Mouse (Mus musculus) urinary bladder, postnatal 4 days (tissue): ENCODE measurements at regions not wholly inside any gene's neighbourhood (a gene's known extent, or its start where the extent isn't known, plus 50 kb on each side); places are given as distances from the start of the nearest gene placed in this dataset.

Experiments used
- DNase-seq, 2 experiments: peaks; one replicate each; pipeline ENCODE4 v3.0.0; 2021 to 2022; ENCODE audit warnings: low spot score in 2 of 2

- no peak for DNase-seq
Observed at GRCm38 (mm10) chr15:56425986-56426385, 1051.4 kb downstream of the Slc22a22 start.

GRCm38 (mm10) chr15:56420681-56421080 is 1056.7 kb downstream of the Slc22a22 start:
- DNase-seq, result no peak

- DNase-seq, result no peak
Observed at GRCm38 (mm10) chr15:56391982-56392381, 1085.4 kb downstream of the Slc22a22 start.

GRCm38 (mm10) chr15:56378511-56378910 is 1098.9 kb downstream of the Slc22a22 start:
- no peak for DNase-seq

GRCm38 (mm10) chr15:56350903-56351302 is 1126.5 kb downstream of the Slc22a22 start:
- DNase-seq, result no peak

GRCm38 (mm10) chr15:56346111-56346510 is 1131.3 kb downstream of the Slc22a22 start:
- DNase-seq, result no peak

GRCm38 (mm10) chr15:56344973-56345372 is 1132.5 kb downstream of the Slc22a22 start:
- no peak for DNase-seq

- no peak for DNase-seq
Observed at GRCm38 (mm10) chr15:56344304-56344932, 1133.0 kb downstream of the Slc22a22 start.

GRCm38 (mm10) chr15:56337879-56338278 is 1139.5 kb downstream of the Slc22a22 start:
- DNase-seq, result no peak

GRCm38 (mm10) chr15:56336449-56336848 is 1141.0 kb downstream of the Slc22a22 start:
- DNase-seq, result peak; percentile 41 to 75

- DNase-seq, result no peak
Observed at GRCm38 (mm10) chr15:56335011-56335410, 1142.4 kb downstream of the Slc22a22 start.

GRCm38 (mm10) chr15:56320501-56320900 is 1156.9 kb downstream of the Slc22a22 start:
- no peak for DNase-seq

GRCm38 (mm10) chr15:56294910-56295438 is 1182.5 kb downstream of the Slc22a22 start:
- DNase-seq, result no peak

- peak; percentile 41 to 74 for DNase-seq
Observed at GRCm38 (mm10) chr15:56278622-56279301, 1198.7 kb downstream of the Slc22a22 start.

- no peak for DNase-seq
Observed at GRCm38 (mm10) chr15:56278006-56278405, 1199.4 kb downstream of the Slc22a22 start.

GRCm38 (mm10) chr15:56248731-56249130 is 1228.7 kb downstream of the Slc22a22 start:
- no peak for DNase-seq

- DNase-seq, result no peak
Observed at GRCm38 (mm10) chr15:56244004-56244735, 1233.3 kb downstream of the Slc22a22 start.

- no peak for DNase-seq
Observed at GRCm38 (mm10) chr15:56202552-56202951, 1274.9 kb downstream of the Slc22a22 start.

GRCm38 (mm10) chr15:56199336-56199735 is 1278.1 kb downstream of the Slc22a22 start:
- DNase-seq, result no peak

- DNase-seq, result no peak
Observed at GRCm38 (mm10) chr15:56197425-56198201, 1279.8 kb downstream of the Slc22a22 start.

- no peak for DNase-seq
Observed at GRCm38 (mm10) chr15:56166236-56166635, 1311.2 kb downstream of the Slc22a22 start.

GRCm38 (mm10) chr15:56158726-56159125 is 1318.7 kb downstream of the Slc22a22 start:
- DNase-seq, result no peak
